ENCODE assay signal across 8 mouse cellular contexts in the genomic region with DNA sequence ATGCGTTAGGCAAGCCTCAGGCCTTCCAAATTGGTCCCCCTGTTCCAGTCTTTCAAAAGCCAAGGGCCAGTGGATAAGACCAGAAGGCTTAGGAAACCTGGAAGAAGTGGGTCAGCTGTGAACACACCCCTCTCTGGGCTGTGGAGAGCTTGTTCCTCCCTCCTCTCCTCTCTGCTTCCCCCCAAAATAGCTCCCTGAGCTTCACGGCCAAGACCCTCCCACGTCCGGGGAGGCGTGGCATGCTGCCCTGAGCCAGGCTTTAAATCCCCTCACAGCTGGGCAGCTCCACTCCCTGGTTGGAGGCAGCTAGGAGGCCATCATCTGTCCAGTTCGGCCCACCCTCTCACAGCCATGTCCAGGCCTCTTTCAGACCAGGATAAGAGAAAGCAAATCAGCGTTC. TPM values are rescaled to one million over a fixed set of nuclear protein-coding genes. Genes with fewer than 3 reads are reported as not detected.
DNase-seq lines count a peak whose midpoint lies in the region; ATAC-seq lines count a peak whose summit lies in the region.

A gene (plus strand): TSS at position 272 of the 400 bp plus-strand sequence.

- H3K4me2 ChIP-seq in intestine, embryonic 15.5 days (replicated peaks), result peak within 1 kb of the TSS; percentile 17; the same call in 1 of the 2 replicates
- no peak within 1 kb of the TSS for H3K4me2 ChIP-seq in midbrain, embryonic 12.5 days (replicated peaks)

- H3K27me3 ChIP-seq in intestine, embryonic 15.5 days (replicated peaks), result no peaks in the 10 kb centered on the region
- H3K27me3 ChIP-seq in midbrain, embryonic 12.5 days, result 0 out of 2 replicates have a peak, but pooled peaks cover 5% of the 10 kb centered on the region

- no peaks in the 10 kb centered on the region for H3K36me3 ChIP-seq in intestine, embryonic 15.5 days
- H3K36me3 ChIP-seq in midbrain, embryonic 12.5 days, result peaks cover 2% of the 10 kb centered on the region

- 0 out of 2 replicates have a peak within 1 kb of the TSS, but pooled peaks have one; percentile 22 for H3K27ac ChIP-seq in intestine, embryonic 15.5 days
- peak within 1 kb of the TSS; percentile 54 for H3K27ac ChIP-seq in midbrain, embryonic 12.5 days (replicated peaks)

- DNase-seq in cerebellum, adult 11-12 months, result peak; percentile 57
- DNase-seq in cerebellum, postnatal 4 days (ENCODE audit: low spot score in 2 of 2), result no peak
- no peak for DNase-seq in adrenal gland, postnatal 4 days (ENCODE audit: low spot score in 2 of 2)
- DNase-seq in left cerebral cortex, adult 8-10 months (ENCODE audit: low spot score in 2 of 2), result peak in 1 of 2 experiments; percentile 59
- DNase-seq in telencephalon, adult 2 months (ENCODE audit: low read depth, low spot score), result peak; percentile 35

- ATAC-seq in granulocyte monocyte progenitor cell, adult 5-6 weeks (replicated peaks; ENCODE audit: poor library complexity, severe bottlenecking), result peak; percentile 69
- peak; percentile 40; the same call in 1 of the 2 replicates for ATAC-seq in intestine, embryonic 15.5 days
- no peak for ATAC-seq in midbrain, embryonic 12.5 days (ENCODE audit: low FRiP score, low read depth)

- H3K4me3 ChIP-seq in intestine, embryonic 15.5 days (replicated peaks), result no peak within 1 kb of the TSS
- no peak within 1 kb of the TSS for H3K4me3 ChIP-seq in midbrain, embryonic 12.5 days

- WGBS in intestine, embryonic 15.5 days, result 23% methylated on average over 7 of the region's 7 CpGs
- 7% methylated on average over 7 of the region's 7 CpGs for WGBS in midbrain, embryonic 12.5 days

- H3K9me3 ChIP-seq in intestine, embryonic 15.5 days, result no peaks in the 10 kb centered on the region
- no peaks in the 10 kb centered on the region for H3K9me3 ChIP-seq in midbrain, embryonic 12.5 days

- peaks cover 12% of the 10 kb centered on the region for H3K4me1 ChIP-seq in intestine, embryonic 15.5 days (replicated peaks)
- peaks cover 14% of the 10 kb centered on the region for H3K4me1 ChIP-seq in midbrain, embryonic 12.5 days

- H3K9ac ChIP-seq in intestine, embryonic 15.5 days, result no peak within 1 kb of the TSS
- H3K9ac ChIP-seq in midbrain, embryonic 12.5 days (replicated peaks), result no peak within 1 kb of the TSS; the same call in 1 of the 2 replicates

RNA-seq across cellular contexts. Expression of the gene that starts here (rescaled TPM):
- 100 to 1,000 TPM in 1 of 2 experiments, 10 to 100 TPM in 1; 81.8 to 113 TPM for total RNA-seq in adrenal gland, postnatal 4 days (2021)
- total RNA-seq in granulocyte monocyte progenitor cell, adult 5-6 weeks (2014; fragmentation: Nextera tagmentation), result 0.92 and 6.9 TPM in 2 replicates
- total RNA-seq in granulocyte monocyte progenitor cell, adult 5-6 weeks (2017), result 0.41 TPM in 1 of 2 replicates, not detected in the other
- polyA plus RNA-seq in intestine, embryonic 15.5 days (2015; fragmentation: Nextera tagmentation; extraction: Ambion mirVana), result 6.1 and 6.3 TPM in 2 replicates
- 10 to 100 TPM; 25.2 to 37.8 (median 32.7) TPM for total RNA-seq in left cerebral cortex, adult 8-10 months (2022)
- polyA plus RNA-seq in midbrain, embryonic 12.5 days (2016; fragmentation: Nextera tagmentation; extraction: Ambion mirVana), result 2.3 and 2.7 TPM in 2 replicates

Comparison
In these comparisons a context has a peak if more than half of its experiments do, and no peak if none do; other contexts are left out.
1. DNase-seq: peak in cerebellum, adult 11-12 months (single experiment) and telencephalon, adult 2 months (single experiment); none in cerebellum, postnatal 4 days (0 of 2) and adrenal gland, postnatal 4 days (0 of 2).